Mouse (Mus musculus) small intestine, adult 2 months (tissue): ENCODE data around the gene Cfap58.

ENCODE experiments used
- CTCF ChIP-seq: fragments of 200-500 bp; IDR thresholded peaks from 2 replicates; pipeline ENCODE4 v1.5.1; 2012; ENCODE audit warnings: low read depth, mild to moderate bottlenecking, control low read depth, inconsistent platforms, low read length, moderate library complexity, mixed read lengths; ENCODE audit not compliant: insufficient replicate concordance, insufficient read length; ENCODE audit errors: extremely low read depth
- POLR2A ChIP-seq: fragments of 200-500 bp; IDR thresholded peaks from 2 replicates; pipeline ENCODE4 v1.6.1; 2012; ENCODE audit warnings: low read depth, mild to moderate bottlenecking, control low read depth, inconsistent platforms, low read length, moderate library complexity

DNA sequence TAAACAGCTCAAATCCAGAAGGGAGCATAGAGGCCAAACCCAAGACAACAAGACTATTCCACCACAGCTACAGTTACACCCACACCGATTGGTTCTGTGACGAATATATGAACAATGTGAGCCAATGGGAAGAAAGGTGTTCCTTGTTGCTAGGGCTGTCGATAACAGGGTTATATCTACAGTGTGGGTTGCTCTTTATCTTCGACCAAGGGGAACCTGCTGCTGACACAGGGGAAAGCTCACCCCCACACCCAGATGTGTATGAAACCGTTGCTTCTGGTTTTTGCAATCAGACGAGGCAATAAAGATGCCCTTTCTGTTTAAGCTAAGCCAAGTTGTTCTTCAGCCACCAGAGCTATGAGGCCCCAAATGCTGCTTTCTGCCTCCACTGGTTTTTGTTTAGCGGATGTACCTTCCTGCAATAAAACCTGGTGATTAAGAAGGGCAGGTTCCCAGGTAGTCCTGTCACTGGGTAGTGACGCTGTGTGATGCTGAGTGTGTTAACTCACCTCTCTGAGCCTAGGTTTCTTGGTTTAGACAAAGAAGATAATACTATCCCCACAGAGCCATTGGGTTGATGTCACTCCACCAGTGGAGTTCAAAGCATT, 38.9 kb upstream of the Cfap58 start:
- no peak for TF ChIP-seq CTCF
- TF ChIP-seq POLR2A = no peak
